Mouse (Mus musculus): ENCODE measurements around the gene Efnb2. TPM values are rescaled to one million over a fixed set of nuclear protein-coding genes. Genes with fewer than 3 reads are reported as not detected.
A peak's percentile ranks its signal among the peaks of the same experiment; 100 is the strongest.

The Efnb2 gene
- total RNA-seq (2021): 10 to 100 TPM; 15.1 to 18.0 TPM
- 17.5 and 23.9 TPM in 2 replicates for polyA plus RNA-seq (2012; rRNA removed)
- long read RNA-seq, full-length matches to known transcripts: 2 of 2 reads
- long read RNA-seq, partial matches to known transcripts: 0 of 2 reads
- long read RNA-seq, other reads (novel, unspliced or antisense): 0 of 2 reads

DNA sequence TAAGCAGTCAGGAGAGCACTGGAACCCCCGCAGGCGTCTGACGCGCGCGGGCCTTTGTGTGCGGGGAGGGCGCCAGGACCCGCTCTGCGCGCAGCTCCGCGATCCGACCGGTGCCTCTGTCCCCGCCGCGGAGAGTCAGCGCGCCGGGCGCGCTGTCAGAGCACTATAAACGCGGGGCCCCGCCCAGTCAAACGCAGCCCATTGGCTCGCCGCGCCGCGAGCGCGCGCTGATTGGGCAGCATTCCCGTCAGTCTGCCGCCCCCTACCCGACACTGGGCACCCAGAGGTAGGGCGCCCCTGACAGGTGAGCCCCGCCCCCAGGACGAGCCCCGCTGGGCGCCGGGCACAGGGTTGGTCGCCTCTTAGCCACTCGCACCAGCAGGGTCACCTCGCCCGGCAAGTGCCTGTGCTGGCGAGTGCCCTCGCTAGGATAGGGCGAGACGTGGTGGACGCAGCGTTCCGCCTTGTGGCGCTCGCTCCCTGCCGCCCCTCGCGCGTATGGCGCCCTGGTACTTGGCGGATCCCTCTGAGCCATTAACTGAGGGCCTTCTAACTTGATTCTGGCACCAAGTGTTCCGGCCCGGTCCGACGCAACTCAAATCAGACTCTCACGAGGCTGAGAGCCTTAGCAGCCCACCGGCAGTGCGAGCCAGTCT, at the start of gene Efnb2:
Gene Efnb2, minus strand, starts transcription at position 140 of the 656 bp plus-strand sequence.
- DNase-seq: peak; percentile 99

DNA sequence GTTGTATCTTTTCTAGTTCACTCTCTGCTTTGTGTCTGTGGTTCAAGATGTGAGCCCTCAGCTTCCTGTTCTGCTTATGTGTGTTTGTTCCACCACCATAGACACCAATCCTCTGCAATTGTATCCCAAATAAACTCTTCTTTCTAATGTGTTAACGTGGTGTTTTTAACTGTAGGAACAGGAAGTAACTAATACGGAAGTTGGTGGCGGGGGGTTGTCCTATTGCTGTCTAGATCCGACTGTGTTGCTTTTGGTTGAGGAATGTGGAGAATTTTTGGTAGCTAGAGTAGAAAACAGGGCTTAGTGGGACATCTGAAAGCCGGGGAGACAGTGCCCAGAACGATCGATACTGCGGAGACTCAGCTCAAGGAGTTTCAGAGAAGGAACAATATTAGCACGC, 43.8 kb upstream of the Efnb2 start:
- DNase-seq: no peak

DNA sequence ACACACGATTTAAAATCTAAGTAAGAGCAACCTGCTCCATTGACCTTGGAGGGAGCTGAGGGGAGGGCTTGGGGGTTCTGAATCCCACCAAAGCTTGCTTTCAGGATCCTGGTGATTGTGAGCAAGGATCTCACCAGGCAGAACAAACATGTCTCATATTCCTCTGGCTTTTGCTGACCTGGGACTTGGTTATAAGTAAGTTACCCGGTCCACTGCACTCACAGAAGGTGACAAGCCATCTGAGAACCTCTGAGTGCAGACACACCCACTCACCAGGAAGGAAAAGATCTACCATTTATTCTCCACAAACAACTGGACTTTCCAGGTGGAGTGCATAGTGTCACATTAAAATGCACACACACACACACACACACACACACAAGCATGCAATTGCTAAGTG, 42.6 kb upstream of the Efnb2 start:
- no peak for DNase-seq

DNA sequence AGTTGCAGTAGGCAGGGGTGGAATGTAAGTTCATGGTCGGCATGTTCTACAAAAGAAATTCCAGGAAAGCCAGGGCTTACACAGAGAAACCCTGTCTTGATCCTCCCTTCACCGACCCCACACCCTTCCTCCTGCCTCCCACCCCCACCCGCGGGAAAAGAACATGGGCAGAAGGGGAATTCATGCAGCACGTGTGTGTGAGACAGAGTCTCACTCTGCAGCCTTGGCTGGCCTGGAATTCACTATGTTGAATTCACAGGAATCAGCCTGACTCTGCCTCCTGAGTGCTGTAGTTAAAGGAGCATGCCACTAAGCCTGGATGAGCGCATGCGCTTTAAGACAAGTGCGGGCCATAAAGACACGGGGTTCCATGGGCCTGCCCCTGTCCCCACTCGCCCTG, 39.8 kb upstream of the Efnb2 start:
- DNase-seq: no peak

DNA sequence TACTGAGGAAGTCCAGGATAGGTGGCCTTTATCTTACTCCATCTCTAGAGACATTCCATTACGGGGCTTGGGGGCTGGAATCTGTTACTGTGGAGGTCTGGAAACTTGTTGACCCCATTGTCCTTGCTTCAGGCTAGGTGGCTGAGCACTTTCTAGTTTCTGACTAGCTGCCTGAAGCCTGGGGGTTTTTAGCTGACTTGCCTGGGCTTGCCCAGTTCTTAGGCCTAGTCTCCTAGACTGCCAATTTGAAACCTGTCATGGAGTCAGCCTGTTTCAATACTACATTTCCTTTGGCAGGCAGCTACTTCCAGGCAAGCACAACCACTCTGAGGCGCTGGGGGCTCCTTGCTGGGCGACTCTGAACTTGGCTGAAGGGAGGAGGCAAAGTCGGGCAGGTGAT, 39.2 kb upstream of the Efnb2 start:
- no peak for DNase-seq

DNA sequence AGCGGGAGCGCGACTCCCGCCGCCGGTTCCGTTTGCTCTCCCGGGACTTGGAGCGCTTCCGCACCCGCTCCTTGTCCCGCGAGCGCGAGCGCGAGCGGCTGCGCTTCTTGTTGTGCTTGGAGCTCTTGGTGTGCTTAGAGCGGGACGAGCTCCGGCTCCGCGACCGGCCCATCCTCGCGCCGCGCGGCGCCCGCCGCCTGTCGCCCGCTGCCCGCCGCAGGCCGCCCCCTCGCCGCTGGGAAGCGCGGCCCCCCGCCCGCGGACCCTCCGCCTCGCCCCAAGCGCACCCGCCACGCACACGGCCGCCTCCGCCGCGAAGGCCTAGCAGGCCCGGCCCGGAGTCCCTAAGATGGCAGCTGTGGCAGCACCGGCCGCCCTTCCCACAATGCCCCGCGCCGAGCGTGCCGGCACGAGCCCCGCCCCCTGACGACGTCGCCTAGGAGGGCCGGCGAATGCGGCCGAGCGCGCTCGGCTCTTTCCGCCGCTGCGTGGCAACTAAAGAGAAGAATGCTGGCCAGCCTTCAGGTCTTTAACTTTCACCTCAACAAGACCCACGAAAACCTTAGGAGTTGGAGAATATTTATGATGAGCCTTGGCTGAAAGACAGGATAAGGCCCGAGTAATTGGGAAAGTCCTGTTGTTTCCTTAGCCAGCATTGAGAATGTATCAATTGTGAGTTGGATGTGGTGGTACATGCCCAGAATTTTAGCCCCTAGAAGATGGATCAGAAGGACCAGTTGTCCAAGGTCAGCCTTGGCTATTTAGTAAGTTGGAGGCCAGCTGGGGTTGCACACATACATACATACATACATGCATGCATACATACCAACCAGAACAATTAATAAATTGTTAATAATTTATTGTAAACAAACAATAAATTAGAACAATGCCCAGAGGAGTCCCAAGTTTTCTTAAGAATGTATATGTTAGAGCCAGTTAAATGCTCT, 29.4 kb upstream of the Efnb2 start, which contains the start of gene Arglu1:
Gene Arglu1, minus strand, starts transcription at position 376 of the 947 bp plus-strand sequence.
- peak; percentile 97 for DNase-seq

DNA sequence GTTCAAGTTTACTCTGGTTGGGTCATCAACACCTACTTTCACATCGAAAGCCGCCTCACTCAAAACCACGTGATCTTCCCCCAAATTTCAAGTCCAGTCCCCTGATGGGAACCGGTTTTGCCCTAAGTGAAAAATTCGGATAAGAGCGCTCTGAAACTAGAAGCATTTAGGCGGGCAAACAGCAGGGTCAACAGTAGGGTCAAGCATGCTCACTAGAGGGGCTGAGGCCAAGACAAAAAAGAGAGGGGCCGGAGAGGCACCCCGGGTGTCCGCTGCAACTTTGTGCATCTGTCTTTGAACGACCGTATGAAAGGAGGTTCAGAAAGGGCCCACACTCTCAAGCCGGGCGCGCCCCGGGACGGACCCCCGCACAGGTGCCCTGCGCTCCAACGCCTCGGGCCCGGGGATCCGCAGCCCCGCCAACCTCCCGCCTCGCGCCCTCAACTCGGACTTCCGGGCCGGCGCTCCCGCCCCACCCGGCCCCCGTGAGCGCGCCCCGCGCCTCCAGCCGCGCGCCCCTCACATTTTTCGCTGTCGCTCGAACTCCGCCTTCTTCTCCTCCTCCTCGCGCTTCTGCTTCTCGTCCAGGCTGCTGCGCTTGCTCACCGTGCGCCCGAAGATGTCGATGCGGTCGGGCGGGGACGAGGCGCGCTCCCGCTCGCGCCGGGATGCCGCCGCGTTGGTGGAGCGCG, 28.6 kb upstream of the Efnb2 start:
- peak; percentile 82 for DNase-seq

DNA sequence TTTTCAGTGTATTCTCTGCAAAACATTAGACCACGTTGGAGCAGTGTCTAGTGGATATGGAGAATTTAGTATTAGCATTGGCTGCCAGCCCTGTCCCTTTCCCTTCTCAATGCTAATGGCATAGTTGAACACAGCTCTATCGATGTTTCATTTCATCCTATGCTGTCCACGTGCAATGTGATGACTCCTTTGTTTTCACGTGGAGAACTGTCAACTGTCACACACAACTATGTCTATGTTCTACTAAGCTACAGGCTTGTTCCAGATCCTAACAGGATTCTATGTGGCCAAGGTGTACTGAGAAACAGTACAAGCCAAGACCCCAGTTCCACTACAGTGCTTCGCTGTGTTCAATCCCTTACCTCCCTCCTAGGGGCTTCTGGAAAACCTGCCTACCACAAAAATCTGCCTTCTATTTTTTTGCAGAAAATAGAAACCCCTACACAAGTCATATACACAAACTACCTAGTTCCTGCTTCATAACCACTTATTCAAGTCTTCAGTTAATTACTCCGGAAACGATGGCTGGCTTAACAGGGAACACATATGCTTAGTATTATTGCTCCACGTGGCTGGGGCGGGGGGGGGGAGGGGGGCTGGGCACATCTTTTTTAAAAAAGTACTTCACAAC, 27.9 kb upstream of the Efnb2 start:
- DNase-seq: no peak

DNA sequence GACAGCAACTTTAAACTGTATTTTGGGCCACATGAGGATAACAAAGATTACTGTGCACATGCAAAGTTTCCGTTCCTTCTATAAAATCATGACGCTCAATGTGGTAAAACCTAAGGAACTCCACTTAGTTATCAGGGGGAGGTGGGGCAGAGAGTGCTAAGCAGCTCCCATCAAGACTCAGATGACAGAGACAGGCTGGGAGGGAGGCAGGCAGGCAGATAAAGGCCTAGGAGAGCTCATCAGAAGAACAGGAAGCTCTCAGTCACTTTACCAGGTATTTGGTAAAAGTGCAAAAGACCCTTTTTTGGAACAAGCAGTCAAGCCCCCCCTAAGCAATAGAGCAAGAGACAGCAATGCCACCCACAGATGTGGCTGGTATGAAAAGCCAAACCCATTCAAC, 24.5 kb upstream of the Efnb2 start:
- no peak for DNase-seq

DNA sequence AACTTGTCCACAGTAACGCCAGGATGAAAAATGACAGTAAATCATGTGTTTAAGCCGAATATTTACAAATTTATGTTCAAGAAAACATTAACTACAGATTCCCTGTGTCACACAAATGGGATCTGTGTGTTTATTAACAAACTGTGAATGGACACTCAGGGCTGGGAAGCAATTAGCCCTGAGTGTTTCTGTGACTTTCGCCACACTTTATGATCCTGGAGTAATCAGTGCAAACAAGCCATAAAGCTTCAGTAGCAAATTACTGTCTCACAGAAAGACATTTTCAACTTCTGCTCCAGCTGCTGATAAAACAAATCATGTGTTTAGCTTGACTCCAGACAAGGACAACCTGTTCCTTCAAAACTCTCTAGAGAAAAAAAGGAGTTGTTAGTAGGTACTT, 21.7 kb upstream of the Efnb2 start:
- DNase-seq: no peak

DNA sequence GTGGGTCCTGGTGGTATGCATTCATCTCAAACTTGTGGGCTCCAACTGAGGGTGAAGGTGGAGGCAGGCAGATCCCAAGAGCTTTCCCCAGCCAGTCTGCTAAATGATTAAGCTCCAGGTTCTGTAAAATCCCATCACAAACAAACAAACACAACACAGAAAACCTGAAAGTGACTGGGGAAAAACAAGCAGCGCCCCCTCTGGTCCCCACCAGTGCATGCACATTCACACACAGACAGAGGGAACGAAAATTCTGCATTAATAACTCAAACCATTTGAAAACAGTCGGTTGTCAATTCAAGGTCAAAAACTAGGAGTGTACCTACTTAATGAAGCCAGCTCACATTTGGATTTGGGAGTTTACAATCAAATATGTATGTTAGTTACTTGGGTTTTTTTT, 17.2 kb upstream of the Efnb2 start:
- no peak for DNase-seq

DNA sequence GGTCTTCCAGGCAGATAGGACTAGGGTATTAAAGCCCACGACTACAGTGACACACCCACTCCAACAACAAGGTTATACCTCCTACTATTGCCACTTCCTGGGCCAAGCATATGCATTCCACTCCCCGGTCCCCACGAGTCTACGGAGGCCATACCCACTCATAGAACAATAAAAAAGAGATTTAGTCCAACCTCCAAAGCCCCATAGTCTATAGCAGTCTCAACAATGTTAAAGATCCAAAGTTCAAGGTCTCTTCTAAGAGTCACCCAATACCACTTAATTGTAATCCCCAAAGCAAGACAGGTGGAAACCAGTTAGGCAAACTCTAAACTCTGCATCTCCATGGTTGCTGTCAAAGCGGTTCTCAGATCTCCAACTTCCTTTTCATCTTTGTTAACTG, 13.8 kb upstream of the Efnb2 start:
- no peak for DNase-seq

DNA sequence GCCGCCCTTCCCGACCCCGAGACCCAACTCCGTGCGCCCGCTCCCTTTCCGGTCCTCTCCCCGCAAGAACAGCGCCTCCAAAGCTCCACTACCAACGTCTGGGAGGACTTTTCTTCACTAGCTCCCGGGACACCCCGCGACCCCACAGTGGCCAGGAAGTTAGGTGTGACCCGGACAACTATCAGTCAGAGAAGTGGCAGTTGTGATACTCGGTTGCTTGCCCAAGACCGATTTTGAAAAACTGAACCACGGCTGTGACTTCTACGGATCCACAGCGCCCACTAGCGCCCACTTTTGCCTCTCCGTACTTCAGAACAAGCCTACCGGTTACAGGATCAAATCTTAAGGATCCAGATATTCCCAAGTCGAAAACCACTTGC, 707 bp upstream of the Efnb2 start:
- peak; percentile 91 for DNase-seq

DNA sequence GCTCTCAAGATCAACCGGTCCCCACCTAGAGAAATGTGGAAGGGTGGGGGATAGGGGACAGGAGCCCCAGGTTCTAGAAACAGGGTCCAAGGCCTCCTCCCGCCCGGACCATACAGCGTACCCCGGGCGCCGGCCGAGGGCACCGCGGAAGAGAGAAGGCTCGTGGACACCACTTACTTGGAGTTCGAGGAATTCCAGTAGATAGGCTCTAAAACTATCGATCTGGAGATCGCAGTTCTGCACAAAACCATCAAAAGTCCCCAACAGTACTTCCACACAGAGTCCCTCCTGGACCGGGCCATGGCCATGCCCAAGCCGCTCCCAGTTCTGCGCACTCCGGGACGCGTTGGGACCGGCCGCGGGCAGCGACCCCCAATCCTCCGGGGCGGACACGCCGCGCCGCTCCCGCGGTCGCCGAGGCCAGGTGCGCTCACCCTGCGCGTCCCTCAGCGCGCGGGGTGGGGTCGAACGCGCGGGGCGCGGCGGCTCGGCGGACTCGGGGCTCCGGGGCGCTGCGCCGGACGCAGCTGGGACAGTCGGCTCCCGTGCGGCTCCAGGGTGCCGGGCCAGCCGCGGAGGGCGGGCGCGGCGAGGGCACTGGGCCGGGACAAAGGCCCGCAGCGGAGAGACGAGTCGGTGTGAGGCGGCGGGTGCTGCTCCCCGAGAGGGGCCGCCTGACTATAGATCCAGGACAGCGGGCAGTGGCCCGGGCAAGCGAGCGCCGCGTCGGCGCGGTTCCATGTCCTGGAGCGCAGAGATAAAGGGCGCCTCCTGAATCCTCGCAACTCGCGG, 539 bp downstream of the Efnb2 start:
- DNase-seq: peak; percentile 64

DNA sequence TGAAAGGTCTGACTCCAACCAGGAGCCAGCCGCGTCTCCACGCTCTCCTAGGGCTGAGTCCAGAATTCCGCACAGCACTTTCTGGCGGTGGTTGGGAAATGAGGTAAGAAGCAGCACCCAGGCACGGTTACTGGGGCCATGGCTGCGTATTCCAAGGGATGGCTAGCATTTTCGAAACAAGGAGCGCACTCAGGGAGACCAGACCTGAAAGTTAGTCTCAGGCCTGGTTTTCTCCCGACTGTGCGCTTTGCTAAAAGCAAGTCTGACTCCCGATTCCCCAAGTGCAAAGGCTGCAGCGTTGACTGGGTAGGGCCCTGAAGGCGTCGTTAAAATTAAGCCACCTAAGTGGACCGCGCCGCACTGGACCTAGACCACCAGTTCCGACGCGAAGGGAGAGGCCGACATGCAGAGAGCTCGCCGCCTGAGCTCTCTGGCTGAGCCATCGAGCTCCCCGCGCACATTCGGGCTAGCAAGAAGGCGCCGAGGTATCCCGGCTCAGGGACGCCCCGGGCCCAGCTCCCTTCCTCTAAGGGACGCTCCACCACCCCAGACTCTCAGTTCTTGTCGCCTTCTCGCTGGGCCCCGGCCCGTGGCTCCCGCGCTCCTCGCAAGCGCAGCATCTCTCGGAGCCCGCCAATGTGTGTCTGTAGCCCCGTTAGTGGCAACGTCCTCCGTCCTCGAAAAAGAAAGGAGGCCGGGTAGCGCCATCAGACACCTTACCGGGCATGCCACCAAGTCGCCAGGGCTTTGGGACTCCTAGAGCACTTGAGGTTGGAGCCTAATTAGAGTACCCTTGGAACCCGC, 1.3 kb downstream of the Efnb2 start:
- peak; percentile 38 for DNase-seq

DNA sequence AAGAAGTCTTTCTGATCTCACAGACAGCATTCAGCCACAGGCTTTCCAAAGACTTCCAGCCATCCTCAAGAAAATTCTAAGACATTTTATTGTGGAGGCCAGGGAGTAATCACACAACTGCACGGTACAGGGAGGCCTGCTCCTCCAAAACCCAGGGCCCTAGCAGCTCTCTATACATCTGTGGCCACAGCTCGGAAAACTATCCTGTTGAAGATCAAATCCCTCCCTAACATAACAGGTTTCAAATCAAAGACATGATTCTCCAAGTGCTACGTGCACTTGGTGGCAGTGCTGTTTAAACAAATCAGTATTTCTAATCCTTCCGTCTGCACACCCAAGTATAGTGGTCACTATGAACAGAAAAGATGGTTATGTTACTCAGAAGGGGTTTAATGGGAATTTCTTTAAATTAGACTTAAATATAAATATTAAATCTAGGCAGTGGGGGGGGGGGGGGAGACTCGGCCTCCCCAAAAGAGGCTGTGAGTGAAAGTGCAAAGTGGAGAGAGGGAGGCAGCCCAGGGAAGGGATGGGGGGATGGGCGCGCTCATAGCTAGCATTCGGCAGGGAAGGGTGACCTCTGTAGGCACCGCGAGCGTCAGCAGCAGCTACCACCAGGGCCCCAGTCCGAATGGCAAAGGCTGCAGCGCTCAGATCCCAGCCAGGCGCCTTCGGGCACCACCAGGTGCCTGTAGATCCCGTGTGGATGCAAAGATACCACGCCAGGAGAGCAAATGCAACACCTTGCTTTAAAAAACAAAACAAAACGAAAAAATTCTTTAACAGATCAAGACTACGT, 2.4 kb downstream of the Efnb2 start:
- peak; percentile 85 for DNase-seq

DNA sequence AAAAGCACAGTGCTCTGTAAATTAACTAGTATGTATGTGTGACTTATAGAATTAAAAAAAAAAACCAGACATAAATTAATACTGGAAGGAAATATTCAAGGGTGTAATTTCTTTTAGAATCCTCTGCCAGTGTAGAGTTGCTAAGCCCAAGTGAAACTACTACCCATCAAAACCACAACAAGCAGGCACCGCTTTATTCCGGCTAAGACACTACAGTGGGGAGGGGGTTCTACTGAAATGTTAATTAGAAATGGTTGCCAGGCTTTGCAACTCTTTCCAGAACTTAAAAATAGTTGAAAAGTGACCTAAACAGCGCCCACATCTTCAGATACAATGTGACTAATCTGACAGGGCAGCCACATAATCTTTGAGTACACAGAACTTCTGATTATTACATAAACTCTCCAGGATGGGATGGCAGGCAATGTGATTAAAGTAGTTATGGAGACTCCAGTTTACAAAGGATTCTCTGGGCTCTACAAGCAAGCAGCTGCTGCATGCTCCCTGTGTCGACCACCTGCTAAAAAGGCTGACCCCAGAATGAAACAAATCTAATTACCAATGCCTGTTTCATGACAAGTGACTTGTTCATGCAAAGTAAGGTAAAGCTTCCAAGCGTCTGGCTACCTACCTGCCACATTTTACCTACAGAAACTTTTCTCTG, 3.2 kb downstream of the Efnb2 start:
- DNase-seq: no peak

DNA sequence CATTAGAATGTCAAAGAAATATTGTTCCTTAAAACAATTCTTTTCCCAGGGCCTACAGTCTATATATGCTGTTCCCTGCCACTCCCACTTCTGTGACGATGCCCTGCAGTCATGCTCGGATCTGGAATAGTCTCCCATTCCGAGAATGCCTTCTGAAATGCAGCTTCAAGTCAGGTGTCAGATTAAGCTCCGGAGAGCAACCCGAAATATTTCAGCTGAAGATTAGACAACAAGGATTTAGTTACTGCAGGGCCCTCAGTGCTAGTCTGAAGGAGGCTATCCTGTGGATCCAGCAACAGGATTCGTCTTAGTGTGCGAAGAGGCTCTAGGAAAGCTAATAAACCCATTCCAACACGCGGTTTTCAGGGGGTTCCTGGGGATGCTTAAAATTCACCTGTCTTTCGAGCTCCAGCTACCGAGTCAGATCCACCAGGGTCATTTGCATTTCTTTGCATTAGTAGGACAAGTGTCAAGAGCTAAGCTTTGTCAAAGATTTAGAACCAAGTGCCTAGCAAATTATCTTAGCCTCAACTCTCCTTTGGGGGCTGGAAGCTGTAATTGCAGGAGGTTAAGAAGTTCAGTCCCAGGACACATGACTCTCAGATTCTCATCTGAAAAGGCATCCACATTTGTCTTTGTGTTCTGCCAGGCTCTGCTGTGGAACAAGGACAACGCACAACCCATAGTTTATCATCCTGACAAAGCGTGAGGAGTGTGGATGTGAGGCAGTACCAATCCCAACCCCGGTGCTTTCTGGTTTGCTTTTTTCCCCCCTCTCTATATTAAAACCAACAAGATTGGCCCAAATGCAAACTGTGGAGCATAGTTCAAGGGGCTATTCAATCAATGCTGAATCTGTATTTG, 4.2 kb downstream of the Efnb2 start:
- DNase-seq: no peak

Measured in adrenal gland, adult 2 months (tissue).